ENCODE assay signal across 10 mouse cellular contexts in the genomic region with DNA sequence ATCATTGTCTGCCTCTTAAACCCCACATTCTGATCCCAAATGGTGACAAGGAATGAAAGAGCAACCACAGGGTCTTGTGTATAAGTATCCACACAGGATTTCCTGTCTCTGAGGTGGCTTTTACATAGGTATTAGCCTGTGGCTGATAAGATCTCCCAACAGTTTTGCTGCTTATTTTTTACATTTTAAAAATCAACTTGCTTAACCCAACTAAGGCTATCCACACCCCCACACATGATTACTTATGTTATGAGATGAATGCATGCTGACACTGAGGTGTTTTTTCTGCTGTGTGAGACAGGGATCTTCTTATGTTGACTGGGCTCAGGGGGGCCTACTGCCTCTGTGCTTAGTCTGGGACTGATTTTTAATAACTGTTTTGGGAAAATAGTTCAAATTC. TPM values are rescaled to one million over a fixed set of nuclear protein-coding genes. Genes with fewer than 3 reads are reported as not detected.
DNase-seq lines count a peak whose midpoint lies in the region; ATAC-seq and TF ChIP-seq lines count a peak whose summit lies in the region.
"Had no signal": no experiment of that assay in that cellular context is flagged by ENCODE, and none has a peak within 500 bp of the region (broad histone marks: within the 10 kb centered on the region; RNA-seq: fewer than 3 reads in every experiment).

No protein-coding gene starts in this region.

- peak overlapping the region; percentile 95 for H3K27ac ChIP-seq in gastrocnemius, adult 2 months
- H3K27ac ChIP-seq in kidney, postnatal 0 days = peak overlapping the region; percentile 99; the same call in 1 of the 2 replicates
- H3K27ac ChIP-seq in MEL (ENCODE audit: control insufficient read depth, low read depth, low read length) = no peak overlapping the region
- peak overlapping the region; percentile 77 for H3K27ac ChIP-seq in macrophage

- H3K9me3 ChIP-seq in kidney, postnatal 0 days (replicated peaks; ENCODE audit: low read length) = no peaks in the 10 kb centered on the region
- no peaks in the 10 kb centered on the region for H3K9me3 ChIP-seq in MEL (replicated peaks; ENCODE audit: insufficient read depth, low read length)
- H3K9me3 ChIP-seq: liver, embryonic 12.5 days; stomach, embryonic 15.5 days had no signal

- DNase-seq in gastrocnemius, adult 2 months = no peak
- no peak for DNase-seq in gastrocnemius, adult 8-10 months (ENCODE audit: low spot score in 2 of 2)
- no peak for DNase-seq in kidney, postnatal 0 days (ENCODE audit: low spot score)
- DNase-seq in kidney, adult 8-10 months = no peak
- no peak for DNase-seq in MEL (ENCODE audit: low read depth, low spot score)
- DNase-seq in layer of hippocampus, adult 9-10 months (ENCODE audit: low spot score) = no peak
- no peak for DNase-seq in layer of hippocampus, adult 9-11 months

- peaks cover 7% of the 10 kb centered on the region for H3K79me2 ChIP-seq in MEL (ENCODE audit: control insufficient read depth, insufficient read depth, low read length, poor library complexity)
- peaks cover 32% of the 10 kb centered on the region for H3K79me2 ChIP-seq in macrophage (ENCODE audit: inconsistent target)

- no peak for TF ChIP-seq POLR2A in MEL (IDR thresholded peaks at IDR 0.05; ENCODE audit: control insufficient read depth in 1 of 2, insufficient read depth in 1 of 2, low read depth in 1 of 2, low read length in 2 of 2, poor library complexity in 1 of 2)

- no peak for ATAC-seq in kidney, postnatal 0 days (replicated peaks; ENCODE audit: low FRiP score, low read depth)
- ATAC-seq: liver, embryonic 12.5 days had no signal

- H3K9ac ChIP-seq in kidney, postnatal 0 days (ENCODE audit: low read depth, low read length) = no peak overlapping the region
- peak overlapping the region; percentile 92; the same call in 1 of the 2 replicates for H3K9ac ChIP-seq in MEL (ENCODE audit: control insufficient read depth, low read depth, low read length, poor library complexity, severe bottlenecking)
- H3K9ac ChIP-seq: liver, embryonic 12.5 days had no signal

- intact Hi-C loops in gastrocnemius, adult 2 months (cut with DNase I) = loop anchor here (2.0 to 5.0 kb wide), 2 partner anchors 16 to 76 kb away; no protein-coding TSS in a partner anchor

- H3K4me3 ChIP-seq in gastrocnemius, adult 2 months = peak overlapping the region; percentile 72; the same call in 1 of the 2 replicates
- no peak overlapping the region for H3K4me3 ChIP-seq in kidney, postnatal 0 days (replicated peaks; ENCODE audit: low read depth, low read length)
- peak overlapping the region; percentile 84 to 94; a peak in 2 of 4 replicates for H3K4me3 ChIP-seq in MEL (ENCODE audit: control insufficient read depth in 1 of 2, insufficient read depth in 1 of 2, low read depth in 2 of 2, low read length in 2 of 2)
- no peak overlapping the region for H3K4me3 ChIP-seq in macrophage (ENCODE audit: inconsistent target)

- no peak for TF ChIP-seq EP300 in MEL (IDR thresholded peaks at IDR 0.05; ENCODE audit: low read depth in 1 of 2, low read length in 2 of 2)

- no peak for TF ChIP-seq RAD21 in MEL (IDR thresholded peaks at IDR 0.05; ENCODE audit: low read depth, low read length)

- no peak overlapping the region for H3K4me2 ChIP-seq in kidney, postnatal 0 days (ENCODE audit: low read length)

- peaks cover 18% of the 10 kb centered on the region for H3K4me1 ChIP-seq in kidney, postnatal 0 days (replicated peaks; ENCODE audit: insufficient read depth, low read length)
- H3K4me1 ChIP-seq in MEL (ENCODE audit: control insufficient read depth in 1 of 2, insufficient read depth in 2 of 2, low read length in 2 of 2) = peaks cover 0 to 20% of the 10 kb centered on the region in 2 experiments; a peak in 2 of 4 replicates

- no peaks in the 10 kb centered on the region for H3K36me3 ChIP-seq in kidney, postnatal 0 days (ENCODE audit: insufficient read depth, low read length)
- peaks cover 0 to 14% of the 10 kb centered on the region in 2 experiments; a peak in 2 of 4 replicates for H3K36me3 ChIP-seq in MEL (ENCODE audit: control insufficient read depth in 1 of 2, insufficient read depth in 2 of 2, low read length in 2 of 2)
- no peaks in the 10 kb centered on the region for H3K36me3 ChIP-seq in macrophage (ENCODE audit: inconsistent target)
- H3K36me3 ChIP-seq: liver, embryonic 12.5 days; stomach, embryonic 15.5 days had no signal

- TF ChIP-seq CTCF in gastrocnemius, adult 2 months (IDR thresholded peaks at IDR 0.05) = no peak
- TF ChIP-seq CTCF in kidney, postnatal 0 days (IDR thresholded peaks at IDR 0.05; ENCODE audit: low read depth) = no peak
- TF ChIP-seq CTCF in MEL (IDR thresholded peaks at IDR 0.05 in 2 of 3, conservative IDR thresholded peaks at IDR 0.05 in 1 of 3; ENCODE audit: control insufficient read depth in 1 of 3, insufficient read depth in 1 of 3, low read depth in 2 of 3, low read length in 3 of 3, poor library complexity in 1 of 3, severe bottlenecking in 1 of 3) = no peak

- H3K27me3 ChIP-seq in kidney, postnatal 0 days (ENCODE audit: insufficient read depth, low read length) = no peaks in the 10 kb centered on the region
- H3K27me3 ChIP-seq in MEL (ENCODE audit: control insufficient read depth in 1 of 2, insufficient read depth in 2 of 2, low read length in 2 of 2) = peaks cover 0 to 3% of the 10 kb centered on the region in 2 experiments; a peak in 1 of 4 replicates
- H3K27me3 ChIP-seq: stomach, embryonic 15.5 days had no signal

TF ChIP-seq in MEL, 35 proteins besides CTCF, POLR2A, EP300 and RAD21:
- TF ChIP-seq MEF2A (IDR thresholded peaks at IDR 0.05; ENCODE audit: extremely low read depth, insufficient replicate concordance, low read depth, low read length, poor library complexity, severe bottlenecking) (no peak), USF2 (IDR thresholded peaks at IDR 0.05; ENCODE audit: borderline replicate concordance in 1 of 2, insufficient read depth in 1 of 2, low read depth in 1 of 2, low read length in 2 of 2) (no peak), MXI1 (IDR thresholded peaks at IDR 0.05; ENCODE audit: low read depth, low read length) (no peak), POLR2AphosphoS5 (IDR thresholded peaks at IDR 0.05; ENCODE audit: borderline replicate concordance, low read depth, low read length) (no peak), MAX (IDR thresholded peaks at IDR 0.05; ENCODE audit: low read length) (no peak), NRF1 (IDR thresholded peaks at IDR 0.05; ENCODE audit: insufficient read depth, low read depth, low read length, poor library complexity, severe bottlenecking) (no peak), CHD1 (IDR thresholded peaks at IDR 0.05; ENCODE audit: low read depth, low read length) (no peak), E2F4 (IDR thresholded peaks at IDR 0.05; ENCODE audit: borderline replicate concordance, low read depth, low read length) (no peak), RCOR1 (IDR thresholded peaks at IDR 0.05; ENCODE audit: low read depth, low read length) (no peak), MAZ (IDR thresholded peaks at IDR 0.05; ENCODE audit: low read depth, low read length) (no peak), ZMIZ1 (IDR thresholded peaks at IDR 0.05; ENCODE audit: low read depth, low read length) (no peak), KAT2A (conservative IDR thresholded peaks at IDR 0.05; ENCODE audit: low read depth, low read length) (no peak), GATA1 (IDR thresholded peaks at IDR 0.05; ENCODE audit: low read depth, low read length) (no peak), JUND (IDR thresholded peaks at IDR 0.05; ENCODE audit: low read depth, low read length) (no peak), MAFK (IDR thresholded peaks at IDR 0.05; ENCODE audit: borderline replicate concordance, low read depth, low read length) (no peak), ZC3H11A (IDR thresholded peaks at IDR 0.05; ENCODE audit: low read depth, low read length) (no peak)

RNA-seq across cellular contexts. Expression of a gene that starts 1.3 kb away (rescaled TPM):
- 10 to 100 TPM; 33.2 to 43.9 TPM for total RNA-seq in gastrocnemius, adult 2 months (2021)
- 10 to 100 TPM; 39.5 to 53.4 (median 47.1) TPM for total RNA-seq in gastrocnemius, adult 8-10 months (2022)
- polyA plus RNA-seq in kidney, postnatal 0 days (2015; fragmentation: Nextera tagmentation; extraction: Ambion mirVana) = 164 and 165 TPM in 2 replicates
- 6.5 and 9.7 TPM in 2 replicates for total RNA-seq in MEL (2012; rRNA removed)
- polyA plus RNA-seq in MEL (2012; ENCODE audit: insufficient read depth in 1 of 2, insufficient read length in 2 of 2, low read depth in 1 of 2, low replicate concordance in 2 of 2, missing spikeins in 1 of 2) (1 to 10 TPM in 1 of 2 experiments, not detected in 1; 7.2 TPM), macrophage (2018) (20.8 to 69.6 TPM (median 21.5 TPM) in 3 replicates)
- total RNA-seq in macrophage (2018; cell fraction: chromatin; rRNA removed) = 1,000 to 10,000 TPM in 7 of 26 experiments, 100 to 1,000 TPM in 10, 10 to 100 TPM in 9; 58.6 to 2,232 (median 167) TPM
- total RNA-seq in macrophage (2018; cell fraction: cytosol; rRNA removed) = 100 to 1,000 TPM in 4 of 26 experiments, 10 to 100 TPM in 22; 25.1 to 328 (median 50.7) TPM
- 1,000 to 10,000 TPM in 1 of 26 experiments, 100 to 1,000 TPM in 22, 10 to 100 TPM in 3; 76.5 to 1,173 (median 223) TPM for total RNA-seq in macrophage (2018; cell fraction: nucleus; rRNA removed)

Comparison
In these comparisons a context has a peak if more than half of its experiments do, and no peak if none do; other contexts are left out.
1. H3K4me3 ChIP-seq: peak in gastrocnemius, adult 2 months (single experiment) and MEL (2 of 2); none in kidney, postnatal 0 days (single experiment) and macrophage (single experiment).